Mouse (Mus musculus): ENCODE measurements around the gene Vmn1r171. TPM values are rescaled to one million over a fixed set of nuclear protein-coding genes. Genes with fewer than 3 reads are reported as not detected.
"Not testable (repeated sequence)": the region's sequence is repeated elsewhere in the genome, so short reads cannot be mapped to it uniquely, and the experiment has no call there.

Gene Vmn1r171
- polyA plus RNA-seq (2015; fragmentation: Nextera tagmentation; extraction: Ambion mirVana), result not detected in 2 replicates

- Histone ChIP-seq H3K36me3 (replicated peaks) (no peaks in the 10 kb centered on the region), H3K4me3 (no peak within 1 kb of the TSS), H3K9ac (no peak within 1 kb of the TSS), H3K4me1 (no peaks in the 10 kb centered on the region), H3K27me3 (replicated peaks) (no peaks in the 10 kb centered on the region), H3K27ac (no peak within 1 kb of the TSS), H3K4me2 (no peak within 1 kb of the TSS), H3K9me3 (peaks cover 8% of the 10 kb centered on the region; the same call in 1 of the 2 replicates)
- ATAC-seq (replicated peaks), result no peak
Measured at GRCm38 (mm10) chr7:23630422-23630821, at the start of gene Vmn1r171. Gene Vmn1r171 (plus strand): TSS chr7:23630722.

DNA sequence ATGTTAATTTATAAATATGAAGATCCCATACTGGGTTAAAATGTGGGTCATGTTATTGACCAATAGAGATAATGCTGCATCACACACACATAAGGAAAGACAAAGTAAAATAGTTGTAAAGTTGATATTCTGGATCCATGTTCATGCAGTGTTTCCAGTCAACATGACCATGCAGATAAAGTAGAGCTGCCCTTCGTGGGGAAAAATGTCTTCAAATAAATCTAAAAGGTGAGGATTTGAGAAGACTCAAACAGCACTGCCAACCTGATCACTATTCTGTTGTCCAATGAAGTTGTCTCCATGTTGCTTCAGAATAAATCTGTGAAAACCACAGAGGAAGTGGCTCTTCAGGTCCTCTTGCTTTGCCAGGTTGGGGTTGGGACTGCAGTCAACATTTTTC lies 24.6 kb upstream of the Vmn1r171 start, which contains the start of gene Vmn1r170:
Vmn1r170 (plus strand) TSS at position 301 of the 400 bp plus-strand sequence.
- H3K4me3 ChIP-seq; H3K4me1 ChIP-seq; ATAC-seq (replicated peaks); H3K27ac ChIP-seq; H3K9ac ChIP-seq; H3K36me3 ChIP-seq (replicated peaks); H3K27me3 ChIP-seq (replicated peaks); H3K9me3 ChIP-seq; H3K4me2 ChIP-seq: not testable (repeated sequence)
- WGBS, result 29% methylated on average over 1 of the region's 1 CpGs

- Histone ChIP-seq H3K9me3 (0 out of 2 replicates have a peak, but pooled peaks cover 3% of the 10 kb centered on the region), H3K27me3 (replicated peaks) (no peaks in the 10 kb centered on the region), H3K9ac (no peak within 1 kb of the TSS), H3K4me1 (no peaks in the 10 kb centered on the region), H3K4me2 (no peak within 1 kb of the TSS), H3K27ac (no peak within 1 kb of the TSS), H3K36me3 (replicated peaks) (no peaks in the 10 kb centered on the region), H3K4me3 (no peak within 1 kb of the TSS)
- 63% methylated on average over 2 of the region's 2 CpGs for WGBS
- no peak for ATAC-seq (replicated peaks)
Measured at GRCm38 (mm10) chr7:23658016-23658415, 27.5 kb downstream of the Vmn1r171 start, which contains the start of gene Vmn1r172. Gene Vmn1r172 (plus strand): TSS chr7:23658316.

Other genes with a start within 250 kb of the Vmn1r171 start
- not detected in 2 replicates for gene Nlrp5, start 244.8 kb upstream of the Vmn1r171 start, polyA plus RNA-seq (2015; fragmentation: Nextera tagmentation; extraction: Ambion mirVana)
- gene Vmn1r167, start 123.5 kb upstream of the Vmn1r171 start, polyA plus RNA-seq (2015; fragmentation: Nextera tagmentation; extraction: Ambion mirVana), result not detected in 2 replicates
- gene Vmn1r168, start 91.0 kb upstream of the Vmn1r171 start, polyA plus RNA-seq (2015; fragmentation: Nextera tagmentation; extraction: Ambion mirVana), result not detected in 2 replicates
- not detected in 2 replicates for gene Vmn1r169, start 55.2 kb upstream of the Vmn1r171 start, polyA plus RNA-seq (2015; fragmentation: Nextera tagmentation; extraction: Ambion mirVana)
- gene Vmn1r170, start 24.5 kb upstream of the Vmn1r171 start, polyA plus RNA-seq (2015; fragmentation: Nextera tagmentation; extraction: Ambion mirVana), result not detected in 2 replicates
- gene Vmn1r172, start 27.6 kb downstream of the Vmn1r171 start, polyA plus RNA-seq (2015; fragmentation: Nextera tagmentation; extraction: Ambion mirVana), result not detected in 2 replicates
- not detected in 2 replicates for gene Vmn1r173, start 70.0 kb downstream of the Vmn1r171 start, polyA plus RNA-seq (2015; fragmentation: Nextera tagmentation; extraction: Ambion mirVana)
- not detected in 2 replicates for gene Vmn1r174, start 121.5 kb downstream of the Vmn1r171 start, polyA plus RNA-seq (2015; fragmentation: Nextera tagmentation; extraction: Ambion mirVana)
- gene Vmn1r175, start 179.9 kb downstream of the Vmn1r171 start, polyA plus RNA-seq (2015; fragmentation: Nextera tagmentation; extraction: Ambion mirVana), result not detected in 2 replicates
- gene Vmn1r176, start 206.7 kb downstream of the Vmn1r171 start, polyA plus RNA-seq (2015; fragmentation: Nextera tagmentation; extraction: Ambion mirVana), result not detected in 2 replicates
- gene Vmn1r177, start 235.7 kb downstream of the Vmn1r171 start, polyA plus RNA-seq (2015; fragmentation: Nextera tagmentation; extraction: Ambion mirVana), result not detected in 2 replicates

Data from midbrain, embryonic 15.5 days (tissue).